Mouse (Mus musculus): ENCODE measurements around the gene Rin3. TPM values are rescaled to one million over a fixed set of nuclear protein-coding genes. Genes with fewer than 3 reads are reported as not detected.
"Not testable (repeated sequence)": the region's sequence is repeated elsewhere in the genome, so short reads cannot be mapped to it uniquely, and the experiment has no call there.

Rin3 gene
- polyA plus RNA-seq, 1 experiment from 2014 or later: 15.4 TPM

DNA sequence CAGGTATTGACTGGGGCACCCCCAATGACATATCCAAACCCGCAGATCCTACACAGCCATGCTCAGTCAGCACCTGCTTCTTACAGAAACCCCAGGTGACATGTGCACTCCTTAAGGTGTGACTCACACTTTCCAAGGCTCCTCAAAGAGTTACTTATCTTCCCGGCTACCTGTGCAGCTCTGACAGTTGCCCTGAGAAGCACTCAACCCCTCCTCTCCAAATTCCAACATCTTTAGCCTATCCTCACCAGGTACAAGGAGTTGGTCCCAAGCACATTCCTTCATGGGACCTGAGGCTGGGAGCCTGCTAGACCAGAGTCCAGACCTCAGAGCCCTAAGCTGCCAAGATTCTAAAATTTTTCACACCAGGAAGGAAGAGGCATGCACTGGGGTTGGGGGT is 20.0 kb upstream of the Rin3 start:
- TF ChIP-seq CTCF (IDR thresholded peaks at IDR 0.05; ENCODE audit: low read depth): no peak
- 69% methylated on average over 2 of the region's 2 CpGs for WGBS
- peaks cover 10% of the 10 kb centered on the region for H3K4me1 ChIP-seq (ENCODE audit: insufficient read depth)
- no peak overlapping the region for H3K27ac ChIP-seq (ENCODE audit: low read depth)
- no peak overlapping the region for H3K4me2 ChIP-seq
- H3K9me3 ChIP-seq (ENCODE audit: low read depth, low read length): no peaks in the 10 kb centered on the region
- H3K9ac ChIP-seq: no peak overlapping the region
- H3K4me3 ChIP-seq (ENCODE audit: low read depth, low read length): no peak overlapping the region
- DNase-seq (peak; percentile 13), ATAC-seq (ENCODE audit: insufficient read depth) (peak; percentile 33; the same call in 1 of the 2 replicates)
- H3K36me3 ChIP-seq (ENCODE audit: insufficient read depth): no peaks in the 10 kb centered on the region
- no peaks in the 10 kb centered on the region for H3K27me3 ChIP-seq (ENCODE audit: insufficient read depth, low read length)

DNA sequence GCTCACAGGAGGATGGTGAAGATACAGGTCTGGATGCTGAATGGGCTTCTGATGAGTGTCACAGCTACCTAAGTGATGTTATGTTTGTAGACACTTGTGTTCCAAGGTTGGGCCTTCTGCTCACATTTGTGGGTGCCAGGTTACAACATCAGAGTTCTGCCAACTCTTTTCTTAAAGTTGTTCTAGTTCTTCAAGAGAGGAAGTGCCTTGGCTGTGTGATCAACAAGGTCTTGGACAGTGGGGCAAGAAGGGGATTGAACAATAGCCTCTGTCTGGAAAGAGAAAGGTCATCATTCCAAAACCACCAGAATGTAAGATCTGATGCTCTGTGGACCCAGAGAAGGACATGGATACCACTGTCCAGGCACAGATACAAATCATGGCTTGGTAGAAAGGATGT is 19.6 kb upstream of the Rin3 start:
- H3K4me3 ChIP-seq (ENCODE audit: low read depth, low read length): no peak overlapping the region

DNA sequence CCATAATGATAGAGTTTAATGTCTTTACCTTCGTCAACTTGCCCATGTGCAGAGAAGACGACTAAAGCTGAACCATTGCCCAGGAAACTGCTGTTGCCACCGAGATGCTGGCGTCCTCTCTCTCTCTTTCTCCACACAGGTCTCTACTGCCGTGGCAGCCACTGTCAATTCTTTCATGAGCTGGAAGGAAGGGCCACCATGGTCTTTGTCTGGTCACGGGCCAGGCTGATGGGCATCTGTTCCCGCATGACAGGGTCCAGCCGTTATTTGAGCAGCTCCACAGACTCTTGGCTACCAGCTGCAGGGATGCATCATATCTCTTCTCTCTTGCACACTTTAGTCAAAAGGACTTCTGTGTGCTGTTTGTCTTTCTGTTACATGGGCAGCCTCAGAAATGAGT is 16.4 kb upstream of the Rin3 start:
- H3K36me3 ChIP-seq (ENCODE audit: insufficient read depth): no peaks in the 10 kb centered on the region
- DNase-seq (no peak), ATAC-seq (ENCODE audit: insufficient read depth) (no peak)
- H3K27ac ChIP-seq (ENCODE audit: low read depth): no peak overlapping the region
- TF ChIP-seq CTCF (IDR thresholded peaks at IDR 0.05; ENCODE audit: low read depth): no peak
- peaks cover 10% of the 10 kb centered on the region for H3K4me1 ChIP-seq (ENCODE audit: insufficient read depth)
- no peak overlapping the region for H3K4me2 ChIP-seq
- no peak overlapping the region for H3K4me3 ChIP-seq (ENCODE audit: low read depth, low read length)
- WGBS: 85% methylated on average over 8 of the region's 8 CpGs
- H3K27me3 ChIP-seq (ENCODE audit: insufficient read depth, low read length): no peaks in the 10 kb centered on the region
- H3K9ac ChIP-seq: no peak overlapping the region
- H3K9me3 ChIP-seq (ENCODE audit: low read depth, low read length): no peaks in the 10 kb centered on the region

More for the DNA sequence above, 19.6 kb upstream of the Rin3 start:
- no peak overlapping the region for H3K27ac ChIP-seq (ENCODE audit: low read depth)
- no peak overlapping the region for H3K4me2 ChIP-seq
- ATAC-seq (ENCODE audit: insufficient read depth) (no peak), DNase-seq (no peak)
- peaks cover 10% of the 10 kb centered on the region for H3K4me1 ChIP-seq (ENCODE audit: insufficient read depth)
- no peaks in the 10 kb centered on the region for H3K27me3 ChIP-seq (ENCODE audit: insufficient read depth, low read length)
- H3K36me3 ChIP-seq (ENCODE audit: insufficient read depth): no peaks in the 10 kb centered on the region
- no peak overlapping the region for H3K9ac ChIP-seq
- TF ChIP-seq CTCF (IDR thresholded peaks at IDR 0.05; ENCODE audit: low read depth): no peak
- H3K9me3 ChIP-seq (ENCODE audit: low read depth, low read length): no peaks in the 10 kb centered on the region

DNA sequence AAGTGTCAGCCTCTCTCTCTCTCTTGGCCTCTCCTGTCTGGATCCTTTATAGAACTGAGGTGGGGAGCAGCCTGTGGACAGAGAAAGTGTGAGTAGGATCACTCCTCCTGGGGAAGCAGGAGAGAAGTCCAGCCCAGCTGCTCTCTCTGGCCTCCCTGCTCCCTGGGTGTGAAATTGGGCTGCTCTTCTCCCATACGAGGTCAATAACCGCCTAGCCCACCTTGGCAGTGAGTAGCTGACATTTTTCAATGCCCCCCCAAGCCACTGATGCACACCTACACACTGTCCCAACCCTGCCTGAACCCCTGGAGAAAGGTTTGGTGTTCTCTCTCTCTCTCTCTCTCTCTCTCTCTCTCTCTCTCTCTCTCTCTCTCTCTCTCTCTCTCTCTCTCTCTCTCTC is 13.7 kb upstream of the Rin3 start:
- ATAC-seq (ENCODE audit: insufficient read depth): no peak
- Histone ChIP-seq H3K9me3 (ENCODE audit: low read depth, low read length) (no peaks in the 10 kb centered on the region), H3K4me1 (ENCODE audit: insufficient read depth) (no peaks in the 10 kb centered on the region), H3K4me2 (no peak overlapping the region), H3K36me3 (ENCODE audit: insufficient read depth) (no peaks in the 10 kb centered on the region), H3K27me3 (ENCODE audit: insufficient read depth, low read length) (no peaks in the 10 kb centered on the region), H3K4me3 (ENCODE audit: low read depth, low read length) (no peak overlapping the region), H3K9ac (no peak overlapping the region), H3K27ac (ENCODE audit: low read depth) (no peak overlapping the region)
- WGBS: 48% methylated on average over 2 of the region's 2 CpGs
- TF ChIP-seq CTCF (IDR thresholded peaks at IDR 0.05; ENCODE audit: low read depth): no peak
- DNase-seq: no peak

DNA sequence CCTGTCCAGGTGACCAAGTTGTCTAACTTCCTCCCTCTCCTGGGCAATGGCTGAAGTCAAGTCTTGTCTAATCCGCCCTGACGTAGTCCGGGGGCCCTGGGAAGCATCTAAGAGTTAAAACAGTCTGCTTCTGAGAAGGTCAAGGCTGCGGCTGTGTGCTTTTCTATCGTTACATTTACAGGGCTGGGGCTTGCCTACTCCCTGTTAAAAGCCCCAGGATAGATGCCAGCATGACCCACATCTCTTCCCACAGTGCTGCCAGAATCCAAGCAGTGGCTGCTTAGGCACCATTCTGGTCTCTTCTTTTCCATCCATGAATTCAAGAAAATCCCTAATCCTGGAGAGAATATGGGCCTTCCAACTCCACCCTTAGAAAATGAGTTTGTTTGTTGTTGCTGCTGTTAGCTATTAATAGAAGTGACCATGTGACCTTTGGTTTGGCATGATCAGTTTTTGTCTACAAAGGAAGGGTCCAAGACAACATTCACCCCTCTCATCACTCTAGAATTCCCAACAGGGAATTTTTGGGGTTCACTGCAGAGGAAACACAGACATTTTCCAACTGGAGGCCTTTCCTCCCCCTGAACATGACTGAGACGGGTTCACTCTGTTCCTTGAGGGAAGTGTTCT is 12.0 kb upstream of the Rin3 start:
- Histone ChIP-seq H3K27me3 (ENCODE audit: insufficient read depth, low read length) (no peaks in the 10 kb centered on the region), H3K9ac (no peak overlapping the region), H3K4me3 (ENCODE audit: low read depth, low read length) (no peak overlapping the region), H3K4me2 (no peak overlapping the region), H3K4me1 (ENCODE audit: insufficient read depth) (no peaks in the 10 kb centered on the region), H3K36me3 (ENCODE audit: insufficient read depth) (no peaks in the 10 kb centered on the region), H3K9me3 (ENCODE audit: low read depth, low read length) (no peaks in the 10 kb centered on the region), H3K27ac (ENCODE audit: low read depth) (no peak overlapping the region)
- 74% methylated on average over 6 of the region's 6 CpGs for WGBS
- no peak for DNase-seq
- ATAC-seq (ENCODE audit: insufficient read depth): no peak
- TF ChIP-seq CTCF (IDR thresholded peaks at IDR 0.05; ENCODE audit: low read depth): no peak

DNA sequence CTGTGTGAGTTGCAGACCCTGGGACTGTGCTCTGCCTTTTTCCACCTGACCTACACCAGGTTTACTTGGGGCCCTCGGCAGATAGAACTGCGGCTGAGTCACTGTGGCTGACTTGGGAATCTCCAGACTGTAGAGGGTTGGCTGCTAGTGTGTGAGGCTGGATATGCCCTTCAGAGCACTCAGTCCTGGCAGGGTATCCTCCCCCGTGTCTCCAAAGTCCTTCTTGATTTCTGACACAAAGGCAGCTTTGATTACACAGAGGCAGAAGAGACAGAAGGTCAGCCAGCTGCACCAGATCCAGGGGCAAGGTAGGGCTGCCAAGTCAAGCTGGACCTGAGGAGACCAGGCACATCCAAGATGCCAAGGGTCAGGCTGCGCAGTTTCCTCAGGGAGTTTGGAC is 11.4 kb upstream of the Rin3 start:
- Histone ChIP-seq H3K27me3 (ENCODE audit: insufficient read depth, low read length) (no peaks in the 10 kb centered on the region), H3K27ac (ENCODE audit: low read depth) (no peak overlapping the region), H3K9ac (no peak overlapping the region), H3K4me2 (no peak overlapping the region), H3K9me3 (ENCODE audit: low read depth, low read length) (no peaks in the 10 kb centered on the region), H3K4me3 (ENCODE audit: low read depth, low read length) (no peak overlapping the region), H3K36me3 (ENCODE audit: insufficient read depth) (no peaks in the 10 kb centered on the region), H3K4me1 (ENCODE audit: insufficient read depth) (no peaks in the 10 kb centered on the region)
- no peak for TF ChIP-seq CTCF (IDR thresholded peaks at IDR 0.05; ENCODE audit: low read depth)
- ATAC-seq (ENCODE audit: insufficient read depth): no peak
- no peak for DNase-seq
- WGBS: 72% methylated on average over 4 of the region's 4 CpGs

DNA sequence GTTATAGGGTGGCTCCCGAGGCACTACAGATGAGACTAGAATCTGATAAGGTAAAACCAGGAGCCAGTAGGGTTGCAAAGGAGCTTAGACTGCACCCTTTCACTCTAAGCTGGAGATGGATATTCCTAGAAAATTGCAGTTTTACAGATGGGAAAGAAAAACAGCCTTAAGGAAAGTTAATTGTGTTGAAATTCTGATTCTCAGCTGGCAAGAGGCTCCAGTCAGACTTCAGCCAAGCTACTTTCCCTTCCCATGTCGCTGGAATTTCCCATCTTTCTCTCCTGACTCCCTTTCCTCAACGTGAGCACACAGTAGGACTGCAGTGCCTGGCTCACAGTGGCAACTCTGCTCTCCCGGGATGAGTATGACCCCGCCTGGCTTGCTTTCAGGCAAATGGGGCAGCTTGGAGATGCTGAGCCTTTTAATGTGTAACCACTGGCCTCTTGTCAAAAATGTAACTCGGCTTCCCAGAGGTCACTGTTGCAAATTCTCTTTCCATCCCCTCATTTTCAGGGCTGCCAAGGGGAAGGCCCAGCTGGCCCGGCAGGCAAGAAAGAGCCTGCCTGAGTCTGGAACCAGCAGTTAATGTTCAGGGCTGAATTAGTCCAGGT is 6.9 kb upstream of the Rin3 start:
- 31% methylated on average over 7 of the region's 7 CpGs for WGBS
- TF ChIP-seq CTCF (IDR thresholded peaks at IDR 0.05; ENCODE audit: low read depth): no peak
- no peaks in the 10 kb centered on the region for H3K9me3 ChIP-seq (ENCODE audit: low read depth, low read length)
- DNase-seq (peak; percentile 84), ATAC-seq (ENCODE audit: insufficient read depth) (peak; percentile 67; the same call in 1 of the 2 replicates)
- H3K27ac ChIP-seq (ENCODE audit: low read depth): peak overlapping the region; percentile 58; the same call in 1 of the 2 replicates
- H3K4me3 ChIP-seq (ENCODE audit: low read depth, low read length): no peak overlapping the region
- no peak overlapping the region for H3K4me2 ChIP-seq
- no peaks in the 10 kb centered on the region for H3K4me1 ChIP-seq (ENCODE audit: insufficient read depth)
- no peak overlapping the region for H3K9ac ChIP-seq
- H3K27me3 ChIP-seq (ENCODE audit: insufficient read depth, low read length): no peaks in the 10 kb centered on the region
- H3K36me3 ChIP-seq (ENCODE audit: insufficient read depth): no peaks in the 10 kb centered on the region

DNA sequence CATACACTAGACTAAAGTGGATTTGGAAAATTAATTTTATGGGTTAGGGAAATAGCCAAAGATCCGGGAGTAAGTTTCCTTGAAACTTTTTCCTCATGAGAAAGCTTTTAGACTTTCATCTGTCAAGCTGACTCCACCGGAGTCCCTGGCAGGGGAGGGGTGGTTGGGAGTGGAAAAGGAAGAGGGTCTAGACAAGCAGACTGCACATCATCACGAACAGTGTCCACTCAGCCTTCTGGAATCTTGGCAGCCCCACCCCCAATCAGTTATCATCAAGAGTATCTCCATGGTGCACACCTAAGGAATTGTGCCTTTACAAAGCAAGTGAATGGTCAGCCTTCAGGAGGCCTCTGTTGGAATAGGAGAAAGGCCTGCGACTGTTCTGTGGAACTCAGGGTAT is 2.6 kb upstream of the Rin3 start:
- 45% methylated on average over 4 of the region's 4 CpGs for WGBS
- peaks cover 12% of the 10 kb centered on the region for H3K4me1 ChIP-seq (ENCODE audit: insufficient read depth)
- H3K4me2 ChIP-seq; H3K9ac ChIP-seq; ATAC-seq (ENCODE audit: insufficient read depth); H3K4me3 ChIP-seq (ENCODE audit: low read depth, low read length); H3K27ac ChIP-seq (ENCODE audit: low read depth); H3K9me3 ChIP-seq (ENCODE audit: low read depth, low read length); DNase-seq; H3K27me3 ChIP-seq (ENCODE audit: insufficient read depth, low read length); H3K36me3 ChIP-seq (ENCODE audit: insufficient read depth): not testable (repeated sequence)
